Mouse (Mus musculus) small intestine, adult 2 months (tissue): ENCODE measurements around the gene Loxl3.

Source experiments
- CTCF ChIP-seq: fragments of 200-500 bp; IDR thresholded peaks from 2 replicates; pipeline ENCODE4 v1.5.1; 2012; ENCODE audit warnings: low read depth, mild to moderate bottlenecking, control low read depth, inconsistent platforms, low read length, moderate library complexity, mixed read lengths; ENCODE audit not compliant: insufficient replicate concordance, insufficient read length; ENCODE audit errors: extremely low read depth
- POLR2A ChIP-seq: fragments of 200-500 bp; IDR thresholded peaks from 2 replicates; pipeline ENCODE4 v1.6.1; 2012; ENCODE audit warnings: low read depth, mild to moderate bottlenecking, control low read depth, inconsistent platforms, low read length, moderate library complexity

GRCm38 (mm10) chr6:83074979-83075378, 41.0 kb downstream of the Loxl3 start:
- TF ChIP-seq POLR2A, result no peak
- TF ChIP-seq CTCF, result no peak
